Mouse (Mus musculus) lung, embryonic 14.5 days (tissue): ENCODE results near the gene Rsl24d1. TPM values are rescaled to one million over a fixed set of nuclear protein-coding genes. Genes with fewer than 3 reads are reported as not detected.

Experiments used
- ATAC-seq: fragments of 200-750 bp; cut with Nextera tagmentation; 2 replicates; pipeline ENCODE4 v1.8.0; 2017; ENCODE audit warnings: mild to moderate bottlenecking, moderate TSS enrichment, moderate library complexity; ENCODE audit not compliant: insufficient read depth
- DNase-seq: peaks from one replicate; pipeline ENCODE4 v3.0.0-alpha.2; 2015
- H3K27ac ChIP-seq: fragments of 300-500 bp; sonication (generic); 2 replicates; pipeline ENCODE4 v1.5.1; 2014; ENCODE audit warnings: low read depth, mild to moderate bottlenecking, moderate library complexity
- H3K27me3 ChIP-seq: fragments of 300-500 bp; sonication (generic); 2 replicates; pipeline ENCODE4 v1.6.1; 2014; ENCODE audit warnings: low read length, control low read depth; ENCODE audit not compliant: insufficient read depth
- H3K36me3 ChIP-seq: fragments of 300-500 bp; sonication (generic); 2 replicates; pipeline ENCODE4 v1.6.1; 2014; ENCODE audit warnings: control low read depth; ENCODE audit not compliant: insufficient read depth
- H3K4me1 ChIP-seq: fragments of 300-500 bp; sonication (generic); 2 replicates; pipeline ENCODE4 v1.6.1; 2014; ENCODE audit warnings: antibody characterized with exemption, control low read depth; ENCODE audit not compliant: insufficient read depth
- H3K4me2 ChIP-seq: fragments of 300-500 bp; sonication (generic); 2 replicates; pipeline ENCODE4 v1.6.1; 2014; ENCODE audit warnings: mild to moderate bottlenecking
- H3K4me3 ChIP-seq: fragments of 300-500 bp; sonication (generic); 2 replicates; pipeline ENCODE4 v1.5.1; 2014; ENCODE audit warnings: low read depth, low read length
- H3K9ac ChIP-seq: fragments of 300-500 bp; sonication (generic); 2 replicates; pipeline ENCODE4 v1.6.1; 2014
- H3K9me3 ChIP-seq: fragments of 300-500 bp; sonication (generic); 2 replicates; pipeline ENCODE4 v1.6.1; 2016; ENCODE audit warnings: low read depth, low read length, control low read depth
- CTCF ChIP-seq: IDR thresholded peaks from 2 replicates; pipeline ENCODE4 v1.5.1; 2016; ENCODE audit warnings: antibody characterized with exemption, low read depth
- WGBS: fragments of 180-500 bp; shearing (Covaris S2); extraction: QIAGEN DNeasy Blood & Tissue Kit; methylation state at CpG from one replicate; pipeline ENCODE4 v1.1.7; 2014; 5-methylcytosine and 5-hydroxymethylcytosine counted together
- polyA plus RNA-seq: library from polyadenylated mRNA; unstranded; fragments of >200 nt; fragmentation: Nextera tagmentation; extraction: Ambion mirVana; gene quantifications from 2 replicates; pipeline ENCODE4 v1.2.1, GENCODE M21; 2014

Gene Rsl24d1
- polyA plus RNA-seq = 115 and 127 TPM in 2 replicates

GRCm38 (mm10) chr9:73112919-73113906, at the start of gene Rsl24d1:
Rsl24d1 (plus strand) TSS chr9:73113426.
- no peak for TF ChIP-seq CTCF
- ATAC-seq = peak; percentile 97

GRCm38 (mm10) chr9:73063621-73064290, 49.5 kb upstream of the Rsl24d1 start:
- DNase-seq (peak; percentile 16), ATAC-seq (no peak)
- no peak for TF ChIP-seq CTCF
- Histone ChIP-seq H3K4me2 (peak overlapping the region; percentile 48), H3K9me3 (no peaks in the 10 kb centered on the region), H3K9ac (no peak overlapping the region), H3K27me3 (no peaks in the 10 kb centered on the region), H3K27ac (no peak overlapping the region), H3K36me3 (no peaks in the 10 kb centered on the region), H3K4me3 (no peak overlapping the region), H3K4me1 (peaks cover 11% of the 10 kb centered on the region; the same call in 1 of the 2 replicates)
- WGBS = 23% methylated on average over 15 of the region's 15 CpGs

More at GRCm38 (mm10) chr9:73112919-73113906, at the start of gene Rsl24d1:
- H3K4me2 ChIP-seq = peak within 1 kb of the TSS; percentile 72
- WGBS = under 1% methylated on average over 64 of the region's 64 CpGs
- no peaks in the 10 kb centered on the region for H3K27me3 ChIP-seq
- peak; percentile 90 for DNase-seq
- peak within 1 kb of the TSS; percentile 72; the same call in 1 of the 2 replicates for H3K27ac ChIP-seq
- peak within 1 kb of the TSS; percentile 90 for H3K4me3 ChIP-seq
- H3K36me3 ChIP-seq = peaks cover 21% of the 10 kb centered on the region
- no peaks in the 10 kb centered on the region for H3K4me1 ChIP-seq
- no peaks in the 10 kb centered on the region for H3K9me3 ChIP-seq
- peak within 1 kb of the TSS; percentile 83 for H3K9ac ChIP-seq

GRCm38 (mm10) chr9:73067086-73067485, 46.1 kb upstream of the Rsl24d1 start:
- DNase-seq (peak; percentile 57), ATAC-seq (peak; percentile 78)
- no peaks in the 10 kb centered on the region for H3K27me3 ChIP-seq
- peaks cover 11% of the 10 kb centered on the region; the same call in 1 of the 2 replicates for H3K4me1 ChIP-seq
- no peak overlapping the region for H3K27ac ChIP-seq
- H3K4me3 ChIP-seq = no peak overlapping the region
- peak overlapping the region; percentile 44; the same call in 1 of the 2 replicates for H3K4me2 ChIP-seq
- no peaks in the 10 kb centered on the region for H3K9me3 ChIP-seq
- WGBS = 25% methylated on average over 9 of the region's 10 CpGs
- H3K9ac ChIP-seq = no peak overlapping the region
- no peak for TF ChIP-seq CTCF
- no peaks in the 10 kb centered on the region for H3K36me3 ChIP-seq

GRCm38 (mm10) chr9:73068230-73068679, 45.0 kb upstream of the Rsl24d1 start:
- 10% methylated on average over 6 of the region's 6 CpGs for WGBS
- no peak for TF ChIP-seq CTCF
- ATAC-seq = peak; percentile 84
- Histone ChIP-seq H3K27ac (peak overlapping the region; percentile 26; the same call in 1 of the 2 replicates), H3K9ac (no peak overlapping the region), H3K4me1 (peaks cover 11% of the 10 kb centered on the region; the same call in 1 of the 2 replicates), H3K36me3 (no peaks in the 10 kb centered on the region), H3K4me3 (no peak overlapping the region), H3K9me3 (no peaks in the 10 kb centered on the region), H3K27me3 (no peaks in the 10 kb centered on the region), H3K4me2 (0 out of 2 replicates have a peak overlapping the region, but pooled peaks have one; percentile 0)
- peak; percentile 57 for DNase-seq

GRCm38 (mm10) chr9:73068688-73069087, 44.5 kb upstream of the Rsl24d1 start:
- Histone ChIP-seq H3K4me3 (no peak overlapping the region), H3K9ac (no peak overlapping the region), H3K36me3 (no peaks in the 10 kb centered on the region), H3K27me3 (no peaks in the 10 kb centered on the region), H3K4me1 (peaks cover 8% of the 10 kb centered on the region; the same call in 1 of the 2 replicates), H3K4me2 (no peak overlapping the region), H3K9me3 (no peaks in the 10 kb centered on the region), H3K27ac (peak overlapping the region; percentile 48; the same call in 1 of the 2 replicates)
- ATAC-seq = 0 out of 2 replicates have a peak, but pooled peaks have one; percentile 45
- TF ChIP-seq CTCF = no peak
- WGBS = 65% methylated on average over 6 of the region's 6 CpGs
- peak; percentile 41 for DNase-seq

- Histone ChIP-seq H3K4me1 (peaks cover 8% of the 10 kb centered on the region; the same call in 1 of the 2 replicates), H3K27ac (no peak overlapping the region), H3K4me2 (no peak overlapping the region), H3K36me3 (no peaks in the 10 kb centered on the region), H3K27me3 (no peaks in the 10 kb centered on the region), H3K4me3 (no peak overlapping the region), H3K9me3 (no peaks in the 10 kb centered on the region), H3K9ac (no peak overlapping the region)
- no peak for ATAC-seq
- peak; percentile 28; the same call in 1 of the 2 replicates for TF ChIP-seq CTCF
- 61% methylated on average over 10 of the region's 10 CpGs for WGBS
- DNase-seq = peak; percentile 30
These were observed 42.1 kb upstream of the Rsl24d1 start for GRCm38 (mm10) chr9:73070971-73071659.
